Mouse (Mus musculus) midbrain, embryonic 11.5 days (tissue): ENCODE data around the gene Ccdc152. TPM values are rescaled to one million over a fixed set of nuclear protein-coding genes. Genes with fewer than 3 reads are reported as not detected.

Experiments used
- polyA plus RNA-seq: library from polyadenylated mRNA; unstranded; fragments of >200 nt; fragmentation: Nextera tagmentation; extraction: Ambion mirVana; gene quantifications from 2 replicates; pipeline ENCODE4 v1.2.1, GENCODE M21; 2014

Gene Ccdc152
- polyA plus RNA-seq, 1 experiment from 2014 or later: 0.16 TPM

Other genes with a start within 250 kb of the Ccdc152 start
- 81.0 and 95.7 TPM in 2 replicates for gene Selenop, start 35.0 kb downstream of the Ccdc152 start, polyA plus RNA-seq